In genomic region chr1:80868805-80869204, GRCm38 (mm10) we compare ENCODE assay signal across 21 mouse cellular contexts.
DNase-seq lines count a peak whose midpoint lies in the region; TF ChIP-seq lines count a peak whose summit lies in the region.
"Had no signal": no experiment of that assay in that cellular context is flagged by ENCODE, and none has a peak within 500 bp of the region (broad histone marks: within the 10 kb centered on the region; RNA-seq: fewer than 3 reads in every experiment).

No protein-coding gene starts in this region.

- TF ChIP-seq CTCF in lung, adult 2 months (IDR thresholded peaks at IDR 0.05; ENCODE audit: insufficient read depth, low read length), result no peak

- no peaks in the 10 kb centered on the region for H3K4me1 ChIP-seq in lung, adult 2 months (ENCODE audit: control insufficient read depth, insufficient read depth, low read length)
- H3K4me1 ChIP-seq: embryonic facial prominence, embryonic 15.5 days; heart, embryonic 10.5 days; hindbrain, embryonic 12.5 days; hindbrain, embryonic 15.5 days had no signal

- no peak overlapping the region for H3K4me3 ChIP-seq in lung, adult 2 months (replicated peaks; ENCODE audit: extremely low read depth, low read depth, low read length)
- no peak overlapping the region for H3K4me3 ChIP-seq in myocyte
- H3K4me3 ChIP-seq: embryonic facial prominence, embryonic 15.5 days; gastrocnemius, adult 2 months; heart, embryonic 10.5 days; hindbrain, embryonic 12.5 days; hindbrain, embryonic 15.5 days had no signal

- no peak overlapping the region for H3K4me2 ChIP-seq in myocyte (ENCODE audit: low read depth)
- H3K4me2 ChIP-seq: embryonic facial prominence, embryonic 15.5 days; hindbrain, embryonic 12.5 days; hindbrain, embryonic 15.5 days had no signal

- DNase-seq in heart, postnatal 14 days, result peak; percentile 2 to 5
- no peak for DNase-seq in heart, adult 8-10 months (ENCODE audit: low spot score)
- DNase-seq in lung, postnatal 10 days, result peak; percentile 24
- no peak for DNase-seq in lung, adult 2 months
- no peak for DNase-seq in embryo, embryonic 10.5 days (ENCODE audit: low spot score)
- DNase-seq: adrenal gland, adult 2 months; adrenal gland, postnatal 14 days; cerebellum, adult 11 months; cerebellum, adult 2 months; cerebellum, adult 9-11 months; cerebellum, postnatal 25 days; embryo, embryonic 11 days; forebrain, postnatal 0 days; gastrocnemius, adult 2 months; gastrocnemius, postnatal 14 days; heart, adult 11 months had no signal

- no peak overlapping the region for H3ac ChIP-seq in myocyte (ENCODE audit: control insufficient read depth, insufficient read length)

- no peaks in the 10 kb centered on the region for H3K36me3 ChIP-seq in myocyte (ENCODE audit: control insufficient read depth, insufficient read depth)
- H3K36me3 ChIP-seq: embryonic facial prominence, embryonic 15.5 days; heart, embryonic 10.5 days; hindbrain, embryonic 12.5 days; hindbrain, embryonic 15.5 days had no signal

- no peaks in the 10 kb centered on the region for H3K79me2 ChIP-seq in myocyte (ENCODE audit: control insufficient read depth, insufficient read depth)

- no peaks in the 10 kb centered on the region for H3K27me3 ChIP-seq in myocyte (ENCODE audit: control insufficient read depth, insufficient read depth, insufficient read length)
- H3K27me3 ChIP-seq: embryonic facial prominence, embryonic 15.5 days; hindbrain, embryonic 12.5 days; hindbrain, embryonic 15.5 days had no signal

- TF ChIP-seq POLR2A in lung, adult 2 months (IDR thresholded peaks at IDR 0.05; ENCODE audit: borderline replicate concordance, extremely low read depth, low read depth, low read length), result no peak
- TF ChIP-seq POLR2A in myocyte (IDR thresholded peaks at IDR 0.05; ENCODE audit: insufficient read length, low read depth), result no peak

- intact Hi-C loops in heart, postnatal 14 days (cut with DNase I), result no loop called here

TF ChIP-seq in myocyte, 11 proteins besides CTCF, POLR2A, EP300 and RAD21:
- TF ChIP-seq SRF (IDR thresholded peaks at IDR 0.05; ENCODE audit: control insufficient read depth, insufficient read length, low read depth) (no peak), E2F4 (IDR thresholded peaks at IDR 0.05; ENCODE audit: insufficient read depth) (no peak), MYOG (IDR thresholded peaks at IDR 0.05; ENCODE audit: control insufficient read depth in 1 of 3, insufficient read depth in 1 of 3, insufficient read length in 2 of 3, low read depth in 2 of 3) (peak in 2 of 3 experiments; percentile 74 to 90), USF1 (IDR thresholded peaks at IDR 0.05; ENCODE audit: low read depth) (no peak), TCF12 (IDR thresholded peaks at IDR 0.05; ENCODE audit: insufficient read depth, poor library complexity, severe bottlenecking) (peak; percentile 44), TCF3 (IDR thresholded peaks at IDR 0.05; ENCODE audit: insufficient read length, low read depth) (peak; percentile 69), POLR2AphosphoS2 (IDR thresholded peaks at IDR 0.05; ENCODE audit: insufficient read length, low read depth) (no peak), MYOD1 (IDR thresholded peaks at IDR 0.05; ENCODE audit: control insufficient read depth in 1 of 3, insufficient read length in 2 of 3, low read depth in 2 of 3) (peak; percentile 45 to 88 (median 71)), REST (IDR thresholded peaks at IDR 0.05; ENCODE audit: insufficient read depth, insufficient read length) (no peak)

Comparison
In these comparisons a context has a peak if more than half of its experiments do, and no peak if none do; other contexts are left out.
1. DNase-seq: peak in heart, postnatal 14 days (2 of 2) and lung, postnatal 10 days (single experiment); none in heart, adult 8-10 months (single experiment), lung, adult 2 months (single experiment) and embryo, embryonic 10.5 days (single experiment).